Mouse (Mus musculus) lung, embryonic 16.5 days (tissue): Measurements from ENCODE around the gene Neurod1. TPM values are rescaled to one million over a fixed set of nuclear protein-coding genes. Genes with fewer than 3 reads are reported as not detected.
A peak's percentile ranks its signal among the peaks of the same experiment; 100 is the strongest.

ENCODE experiments used
- ATAC-seq: fragments of 200-750 bp; cut with Nextera tagmentation; 2 replicates; pipeline ENCODE4 v1.8.0; 2017; ENCODE audit warnings: low read depth, mild to moderate bottlenecking, moderate library complexity
- H3K27ac ChIP-seq: fragments of 300-500 bp; sonication (generic); 2 replicates; pipeline ENCODE4 v1.5.1; 2014; ENCODE audit warnings: mild to moderate bottlenecking, control low read depth, low read length
- H3K27me3 ChIP-seq: fragments of 300-500 bp; sonication (generic); 2 replicates; pipeline ENCODE4 v1.6.1; 2014; ENCODE audit warnings: low read depth, low read length, mixed read lengths; ENCODE audit not compliant: control insufficient read depth, insufficient read depth
- H3K36me3 ChIP-seq: fragments of 300-500 bp; sonication (generic); 2 replicates; pipeline ENCODE4 v1.6.1; 2014; ENCODE audit warnings: low read length; ENCODE audit not compliant: control insufficient read depth, insufficient read depth
- H3K4me1 ChIP-seq: fragments of 300-500 bp; sonication (generic); replicated peaks from 2 replicates; pipeline ENCODE4 v1.6.1; 2014; ENCODE audit warnings: low read length, mixed read lengths; ENCODE audit not compliant: control insufficient read depth, insufficient read depth
- H3K4me2 ChIP-seq: fragments of 300-500 bp; sonication (generic); 2 replicates; pipeline ENCODE4 v1.6.1; 2014; ENCODE audit warnings: low read depth, low read length, control low read depth
- H3K4me3 ChIP-seq: fragments of 300-500 bp; sonication (generic); 2 replicates; pipeline ENCODE4 v1.5.1; 2014; ENCODE audit warnings: mild to moderate bottlenecking, low read length, control low read depth
- H3K9ac ChIP-seq: fragments of 300-500 bp; sonication (generic); 2 replicates; pipeline ENCODE4 v1.6.1; 2014; ENCODE audit warnings: low read length, control low read depth
- H3K9me3 ChIP-seq: fragments of 300-500 bp; sonication (generic); 2 replicates; pipeline ENCODE4 v1.6.1; 2016; ENCODE audit warnings: low read length; ENCODE audit not compliant: control insufficient read depth
- WGBS: fragments of 180-500 bp; shearing (Covaris S2); extraction: QIAGEN DNeasy Blood & Tissue Kit; methylation state at CpG from one replicate; pipeline ENCODE4 v1.1.7; 2014; 5-methylcytosine and 5-hydroxymethylcytosine counted together
- polyA plus RNA-seq: library from polyadenylated mRNA; unstranded; fragments of >200 nt; fragmentation: Nextera tagmentation; extraction: Ambion mirVana; gene quantifications from 2 replicates; pipeline ENCODE4 v1.2.1, GENCODE M21; 2015

Neurod1 gene
- polyA plus RNA-seq, 1 experiment from 2014 or later, result not detected

GRCm38 (mm10) chr2:79449371-79449770 lies 7.2 kb downstream of the Neurod1 start:
- no peak overlapping the region for H3K27ac ChIP-seq
- WGBS, result 70% methylated on average over 4 of the region's 4 CpGs
- H3K4me3 ChIP-seq, result no peak overlapping the region
- H3K36me3 ChIP-seq, result no peaks in the 10 kb centered on the region
- H3K4me2 ChIP-seq, result no peak overlapping the region
- H3K9me3 ChIP-seq, result no peaks in the 10 kb centered on the region
- peaks cover 3% of the 10 kb centered on the region; the same call in 1 of the 2 replicates for H3K4me1 ChIP-seq
- peaks cover 6% of the 10 kb centered on the region for H3K27me3 ChIP-seq
- H3K9ac ChIP-seq, result no peak overlapping the region
- no peak for ATAC-seq

GRCm38 (mm10) chr2:79447198-79447597 lies 9.4 kb downstream of the Neurod1 start:
- WGBS, result 75% methylated on average over 1 of the region's 1 CpGs
- H3K36me3 ChIP-seq, result no peaks in the 10 kb centered on the region
- no peak overlapping the region for H3K4me3 ChIP-seq
- no peaks in the 10 kb centered on the region for H3K9me3 ChIP-seq
- H3K27ac ChIP-seq, result no peak overlapping the region
- H3K4me1 ChIP-seq, result no peaks in the 10 kb centered on the region
- H3K4me2 ChIP-seq, result no peak overlapping the region
- no peaks in the 10 kb centered on the region for H3K27me3 ChIP-seq
- no peak for ATAC-seq
- H3K9ac ChIP-seq, result no peak overlapping the region

- Histone ChIP-seq H3K27ac (no peak overlapping the region), H3K4me3 (no peak overlapping the region), H3K36me3 (no peaks in the 10 kb centered on the region), H3K4me2 (no peak overlapping the region), H3K9ac (no peak overlapping the region), H3K4me1 (no peaks in the 10 kb centered on the region), H3K27me3 (no peaks in the 10 kb centered on the region), H3K9me3 (no peaks in the 10 kb centered on the region)
- 87% methylated on average over 3 of the region's 3 CpGs for WGBS
- no peak for ATAC-seq
Measured at GRCm38 (mm10) chr2:79443861-79444620, 12.5 kb downstream of the Neurod1 start.

GRCm38 (mm10) chr2:79443401-79443800 lies 13.2 kb downstream of the Neurod1 start:
- no peaks in the 10 kb centered on the region for H3K4me1 ChIP-seq
- 81% methylated on average over 2 of the region's 2 CpGs for whole genome bisulfite sequencing
- ATAC-seq, result no peak
- H3K4me2 ChIP-seq, result no peak overlapping the region
- no peak overlapping the region for H3K9ac ChIP-seq
- no peak overlapping the region for H3K4me3 ChIP-seq
- no peaks in the 10 kb centered on the region for H3K36me3 ChIP-seq
- no peaks in the 10 kb centered on the region for H3K27me3 ChIP-seq
- H3K27ac ChIP-seq, result no peak overlapping the region
- no peaks in the 10 kb centered on the region for H3K9me3 ChIP-seq

- Histone ChIP-seq H3K9ac (no peak overlapping the region), H3K9me3 (no peaks in the 10 kb centered on the region), H3K36me3 (no peaks in the 10 kb centered on the region), H3K4me1 (no peaks in the 10 kb centered on the region), H3K27me3 (no peaks in the 10 kb centered on the region), H3K4me2 (no peak overlapping the region), H3K4me3 (no peak overlapping the region), H3K27ac (no peak overlapping the region)
- ATAC-seq, result no peak
- WGBS, result 70% methylated on average over 6 of the region's 6 CpGs
Measured at GRCm38 (mm10) chr2:79442906-79443305, 13.6 kb downstream of the Neurod1 start.

GRCm38 (mm10) chr2:79442227-79442626 lies 14.3 kb downstream of the Neurod1 start:
- 88% methylated on average over 2 of the region's 2 CpGs for WGBS
- no peak overlapping the region for H3K27ac ChIP-seq
- no peaks in the 10 kb centered on the region for H3K9me3 ChIP-seq
- H3K9ac ChIP-seq, result no peak overlapping the region
- H3K4me2 ChIP-seq, result no peak overlapping the region
- H3K4me3 ChIP-seq, result no peak overlapping the region
- H3K4me1 ChIP-seq, result no peaks in the 10 kb centered on the region
- ATAC-seq, result no peak
- H3K27me3 ChIP-seq, result no peaks in the 10 kb centered on the region
- no peaks in the 10 kb centered on the region for H3K36me3 ChIP-seq

- Histone ChIP-seq H3K4me1 (peaks cover 3% of the 10 kb centered on the region; the same call in 1 of the 2 replicates), H3K9ac (no peak overlapping the region), H3K36me3 (no peaks in the 10 kb centered on the region), H3K27ac (no peak overlapping the region), H3K4me2 (no peak overlapping the region), H3K4me3 (no peak overlapping the region), H3K9me3 (no peaks in the 10 kb centered on the region), H3K27me3 (peaks cover 7% of the 10 kb centered on the region; the same call in 1 of the 2 replicates)
- no peak for ATAC-seq
Measured at GRCm38 (mm10) chr2:79430061-79430460, 26.5 kb downstream of the Neurod1 start.

- Histone ChIP-seq H3K4me3 (no peak overlapping the region), H3K9ac (no peak overlapping the region), H3K27ac (no peak overlapping the region), H3K4me2 (no peak overlapping the region), H3K9me3 (no peaks in the 10 kb centered on the region), H3K27me3 (peaks cover 7% of the 10 kb centered on the region; the same call in 1 of the 2 replicates), H3K36me3 (no peaks in the 10 kb centered on the region), H3K4me1 (peaks cover 3% of the 10 kb centered on the region; the same call in 1 of the 2 replicates)
- ATAC-seq, result no peak
- 11% methylated on average over 6 of the region's 6 CpGs for WGBS
Measured at GRCm38 (mm10) chr2:79429650-79430049, 26.9 kb downstream of the Neurod1 start.

GRCm38 (mm10) chr2:79429108-79429507 lies 27.4 kb downstream of the Neurod1 start:
- H3K4me2 ChIP-seq, result peak overlapping the region; percentile 85
- WGBS, result 14% methylated on average over 7 of the region's 7 CpGs
- ATAC-seq, result peak; percentile 12; the same call in 1 of the 2 replicates
- H3K36me3 ChIP-seq, result no peaks in the 10 kb centered on the region
- H3K9ac ChIP-seq, result no peak overlapping the region
- peaks cover 3% of the 10 kb centered on the region; the same call in 1 of the 2 replicates for H3K4me1 ChIP-seq
- no peaks in the 10 kb centered on the region for H3K9me3 ChIP-seq
- H3K27ac ChIP-seq, result no peak overlapping the region
- H3K27me3 ChIP-seq, result peaks cover 7% of the 10 kb centered on the region; the same call in 1 of the 2 replicates
- H3K4me3 ChIP-seq, result peak overlapping the region; percentile 51
